Mouse (Mus musculus) lung, adult 2 months (tissue): Measurements from ENCODE around the gene Ccnb2.

Experiments
- CTCF ChIP-seq: fragments of 200-500 bp; IDR thresholded peaks from 2 replicates; pipeline ENCODE4 v1.5.1; 2011; ENCODE audit warnings: mild to moderate bottlenecking, low read length, control low read depth; ENCODE audit not compliant: insufficient read depth
- POLR2A ChIP-seq: fragments of 200-500 bp; IDR thresholded peaks from 2 replicates; pipeline ENCODE4 v1.6.1; 2011; ENCODE audit warnings: low read depth, mild to moderate bottlenecking, control low read depth, low read length, borderline replicate concordance; ENCODE audit errors: extremely low read depth

DNA sequence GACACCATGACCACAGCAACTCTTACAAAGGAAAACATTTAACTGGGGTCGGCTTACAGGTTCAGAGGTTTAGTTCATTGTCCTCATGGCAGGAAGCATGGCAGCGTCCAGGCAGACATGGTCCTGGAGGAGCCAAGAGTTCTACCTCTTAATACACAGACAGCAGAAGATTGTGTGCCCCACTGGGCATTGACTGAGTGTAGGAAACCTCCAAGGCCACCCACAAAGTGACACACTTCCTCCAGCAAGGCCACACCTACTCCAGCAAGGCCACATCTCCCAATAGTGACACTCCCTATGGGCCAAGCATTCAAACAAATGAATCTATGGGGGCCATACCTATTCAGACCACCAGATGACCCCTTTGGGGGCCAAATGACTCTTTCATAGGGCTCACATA, 25.3 kb downstream of the Ccnb2 start:
- no peak for TF ChIP-seq POLR2A
- TF ChIP-seq CTCF = no peak
